Mouse (Mus musculus) G1E (cell line): ENCODE measurements around the gene Mybpc3.

Experiments
- CTCF ChIP-seq: IDR thresholded peaks from 2 replicates; pipeline ENCODE4 v1.5.1; 2012; ENCODE audit warnings: low read depth, low read length, inconsistent platforms, mixed read lengths
- GATA1 ChIP-seq: IDR thresholded peaks from 2 replicates; pipeline ENCODE4 v1.6.1; 2012; ENCODE audit warnings: borderline replicate concordance, low read length, inconsistent platforms, mixed read lengths
- GATA2 ChIP-seq: IDR thresholded peaks from 2 replicates; pipeline ENCODE4 v1.6.1; 2012; ENCODE audit warnings: low read depth, low read length, inconsistent platforms, borderline replicate concordance
- TAL1 ChIP-seq: conservative IDR thresholded peaks from 2 replicates; pipeline ENCODE4 v1.6.1; 2012; ENCODE audit warnings: low read depth, low read length, inconsistent platforms, mixed read lengths

GRCm38 (mm10) chr2:91082844-91083243, 35.1 kb upstream of the Mybpc3 start:
- no peak for TF ChIP-seq CTCF
- TF ChIP-seq GATA1, result no peak
- TF ChIP-seq GATA2, result no peak
- no peak for TF ChIP-seq TAL1
